Mouse (Mus musculus) 3134 (cell line): Measurements from ENCODE around the gene Rpp38.

Source experiments
- DNase-seq: peaks from one replicate; pipeline ENCODE4 v3.0.0-alpha.2; 2011; ENCODE audit warnings: low spot score; ENCODE audit not compliant: insufficient read length; ENCODE audit errors: extremely low read depth

Rpp38 gene

GRCm38 (mm10) chr2:3286243-3286642, 46.2 kb downstream of the Rpp38 start:
- DNase-seq = no peak

GRCm38 (mm10) chr2:3285709-3286108, 46.7 kb downstream of the Rpp38 start:
- no peak for DNase-seq

GRCm38 (mm10) chr2:3285181-3285530, 47.3 kb downstream of the Rpp38 start:
- DNase-seq = no peak

GRCm38 (mm10) chr2:3284473-3285180, 47.8 kb downstream of the Rpp38 start:
- DNase-seq = peak; percentile 73

GRCm38 (mm10) chr2:3283602-3284472, 48.6 kb downstream of the Rpp38 start, which contains the start of gene Nmt2:
Gene Nmt2, plus strand, starts transcription at chr2:3284212.
- peak; percentile 99 for DNase-seq

- no peak for DNase-seq
These were observed 49.4 kb downstream of the Rpp38 start for GRCm38 (mm10) chr2:3282866-3283601.

GRCm38 (mm10) chr2:3281311-3281710, 51.1 kb downstream of the Rpp38 start:
- DNase-seq = no peak
